Mouse (Mus musculus) hindbrain, embryonic 15.5 days (tissue): Measurements from ENCODE around the gene Gm29609. TPM values are rescaled to one million over a fixed set of nuclear protein-coding genes. Genes with fewer than 3 reads are reported as not detected.

Experiments
- ATAC-seq: fragments of 200-750 bp; cut with Nextera tagmentation; 2 replicates; pipeline ENCODE4 v1.8.0; 2017; ENCODE audit warnings: low read depth, moderate number of reproducible peaks, moderate TSS enrichment; ENCODE audit not compliant: low FRiP score
- H3K27ac ChIP-seq: fragments of 300-500 bp; sonication (generic); replicated peaks from 2 replicates; pipeline ENCODE4 v1.5.1; 2015; ENCODE audit warnings: mild to moderate bottlenecking, inconsistent platforms
- H3K27me3 ChIP-seq: fragments of 300-500 bp; sonication (generic); 2 replicates; pipeline ENCODE4 v1.6.1; 2015; ENCODE audit warnings: control low read depth, inconsistent platforms
- H3K36me3 ChIP-seq: fragments of 300-500 bp; sonication (generic); 2 replicates; pipeline ENCODE4 v1.6.1; 2015; ENCODE audit warnings: control low read depth, inconsistent platforms
- H3K4me1 ChIP-seq: fragments of 300-500 bp; sonication (generic); replicated peaks from 2 replicates; pipeline ENCODE4 v1.6.1; 2015; ENCODE audit warnings: control low read depth, inconsistent platforms
- H3K4me2 ChIP-seq: fragments of 300-500 bp; sonication (generic); 2 replicates; pipeline ENCODE4 v1.6.1; 2015; ENCODE audit warnings: moderate library complexity, mild to moderate bottlenecking, inconsistent platforms
- H3K4me3 ChIP-seq: fragments of 300-500 bp; sonication (generic); 2 replicates; pipeline ENCODE4 v1.5.1; 2015; ENCODE audit warnings: mild to moderate bottlenecking, inconsistent platforms
- H3K9ac ChIP-seq: fragments of 300-500 bp; sonication (generic); 2 replicates; pipeline ENCODE4 v1.6.1; 2015; ENCODE audit warnings: inconsistent platforms
- H3K9me3 ChIP-seq: fragments of 300-500 bp; sonication (generic); 2 replicates; pipeline ENCODE4 v1.6.1; 2016; ENCODE audit warnings: control low read depth, inconsistent platforms
- WGBS: fragments of 180-500 bp; shearing (Covaris S2); methylation state at CpG from one replicate; pipeline ENCODE4 v1.1.7; 2015; 5-methylcytosine and 5-hydroxymethylcytosine counted together
- polyA plus RNA-seq: library from polyadenylated mRNA; unstranded; fragments of >200 nt; fragmentation: Nextera tagmentation; extraction: Ambion mirVana; gene quantifications from 2 replicates; pipeline ENCODE4 v1.2.1, GENCODE M21; 2015

Gene Gm29609
- polyA plus RNA-seq, 1 experiment from 2014 or later: 2.7 TPM

DNA sequence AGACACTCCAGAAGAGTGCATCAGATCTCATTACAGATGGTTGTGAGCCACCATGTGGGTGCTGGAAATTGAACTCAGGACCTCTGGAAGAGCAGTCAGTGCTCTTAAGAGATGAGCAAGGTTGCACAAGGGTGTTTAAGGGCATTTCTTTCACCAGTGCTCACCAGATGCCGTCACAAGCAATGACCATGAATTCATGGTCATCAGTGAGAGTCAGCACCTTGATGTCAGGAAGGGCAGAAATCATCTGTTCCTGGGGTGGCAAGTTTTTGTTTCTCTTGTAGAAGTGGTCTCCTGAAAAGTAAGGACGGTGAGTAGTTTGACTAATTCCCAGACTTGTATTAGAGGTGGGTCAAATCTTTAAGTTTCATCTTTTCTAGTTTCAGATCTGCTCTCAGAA lies 24.2 kb upstream of the Gm29609 start:
- Histone ChIP-seq H3K4me2 (no peak overlapping the region), H3K27ac (no peak overlapping the region), H3K4me3 (no peak overlapping the region), H3K27me3 (no peaks in the 10 kb centered on the region), H3K4me1 (peaks cover 24% of the 10 kb centered on the region), H3K36me3 (peaks cover 69% of the 10 kb centered on the region), H3K9ac (no peak overlapping the region), H3K9me3 (0 out of 2 replicates have a peak, but pooled peaks cover 4% of the 10 kb centered on the region)
- 84% methylated on average over 2 of the region's 2 CpGs for WGBS
- ATAC-seq: no peak

- no peak overlapping the region for H3K9ac ChIP-seq
- H3K4me3 ChIP-seq: peak overlapping the region; percentile 84; the same call in 1 of the 2 replicates
- H3K4me2 ChIP-seq: peak overlapping the region; percentile 60
- peak overlapping the region; percentile 87 for H3K27ac ChIP-seq
- no peaks in the 10 kb centered on the region for H3K27me3 ChIP-seq
- 0 out of 2 replicates have a peak, but pooled peaks cover 4% of the 10 kb centered on the region for H3K9me3 ChIP-seq
- H3K4me1 ChIP-seq: peaks cover 24% of the 10 kb centered on the region
- 84% methylated on average over 7 of the region's 7 CpGs for WGBS
- peaks cover 74% of the 10 kb centered on the region for H3K36me3 ChIP-seq
- no peak for ATAC-seq
Measured at GRCm38 (mm10) chr5:31202933-31203332, 23.2 kb upstream of the Gm29609 start.

DNA sequence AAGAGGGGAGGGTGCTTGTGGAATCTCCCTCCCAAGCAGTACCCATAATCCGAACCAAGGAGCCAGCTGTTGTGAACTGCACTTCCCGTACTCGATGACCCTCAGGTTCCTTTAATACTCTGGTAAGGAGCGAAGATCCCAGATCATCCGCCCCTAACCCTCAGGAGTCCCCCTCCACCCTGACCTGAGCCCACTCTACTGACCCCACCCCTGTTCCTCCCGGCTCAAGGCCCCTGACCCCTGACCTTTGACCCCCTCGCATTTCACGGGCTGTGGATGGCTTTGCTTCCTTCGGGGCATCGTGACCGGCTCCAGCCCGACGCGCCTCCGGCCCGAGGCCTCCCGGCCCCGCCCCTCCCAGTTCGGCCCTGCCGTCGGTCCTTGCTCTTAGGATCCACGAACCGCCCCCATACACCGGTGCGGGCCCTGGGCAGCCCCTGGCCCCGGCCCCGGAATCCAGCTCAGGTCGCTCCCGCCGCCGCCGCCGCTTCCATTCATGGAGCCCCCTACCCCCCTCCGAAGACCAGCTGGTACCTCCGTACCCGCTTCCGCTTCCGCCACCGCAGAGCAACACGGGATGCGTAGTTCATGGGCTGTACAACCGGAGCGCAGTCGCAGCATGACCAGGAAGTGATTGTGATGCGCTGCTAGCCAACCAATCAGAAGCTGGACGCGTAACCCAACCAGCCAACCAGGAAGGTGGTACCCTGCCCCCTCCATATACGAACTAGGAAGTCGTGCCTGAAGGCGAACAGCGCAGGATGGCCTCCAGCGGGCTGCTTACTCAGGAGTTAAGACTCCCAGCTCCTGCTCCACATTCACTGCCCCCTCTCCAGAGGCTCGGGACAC lies 22.3 kb upstream of the Gm29609 start, which contains the start of gene Zfp513:
Zfp513 (minus strand) TSS at position 562 of the 849 bp plus-strand sequence.
- Histone ChIP-seq H3K4me2 (peak within 1 kb of the TSS; percentile 81), H3K9me3 (0 out of 2 replicates have a peak, but pooled peaks cover 4% of the 10 kb centered on the region), H3K4me3 (peak within 1 kb of the TSS; percentile 84), H3K27me3 (no peaks in the 10 kb centered on the region), H3K9ac (peak within 1 kb of the TSS; percentile 87), H3K36me3 (peaks cover 74% of the 10 kb centered on the region), H3K27ac (peak within 1 kb of the TSS; percentile 87), H3K4me1 (peaks cover 24% of the 10 kb centered on the region)
- ATAC-seq: peak; percentile 97
- WGBS: under 1% methylated on average over 52 of the region's 53 CpGs

DNA sequence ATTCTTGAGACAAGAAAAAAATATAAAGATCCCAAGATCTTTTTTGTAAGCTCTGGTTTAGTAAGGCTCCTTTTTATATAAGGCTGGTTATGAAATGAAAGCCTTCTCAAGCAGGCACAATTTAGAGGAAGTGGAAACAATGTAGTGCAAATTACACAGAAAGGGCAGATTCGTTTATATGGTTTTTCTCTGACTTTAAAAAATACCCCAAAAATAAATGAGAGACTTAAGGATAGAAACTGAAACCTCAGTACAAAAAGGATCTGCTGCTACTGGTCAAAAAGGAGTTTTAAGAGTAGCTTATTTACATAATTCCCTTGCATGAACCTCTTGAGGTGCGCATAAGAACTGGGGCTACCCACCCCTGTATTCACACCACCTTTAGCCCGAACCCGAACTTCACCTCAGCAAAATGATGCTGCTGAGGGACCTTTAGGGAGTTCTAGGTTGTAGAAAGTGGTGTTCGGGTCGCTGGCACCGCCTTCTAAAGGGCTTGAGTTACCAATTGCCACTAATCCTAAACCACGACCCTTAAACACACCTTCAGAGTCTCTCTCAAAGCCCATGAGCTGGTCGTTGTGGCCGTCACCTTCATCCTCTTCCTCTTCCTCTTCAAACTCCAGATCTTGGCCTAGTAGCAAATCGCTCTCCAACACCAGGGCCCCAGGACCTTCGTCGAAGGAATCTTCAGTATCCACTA lies 21.5 kb upstream of the Gm29609 start:
- Histone ChIP-seq H3K9me3 (0 out of 2 replicates have a peak, but pooled peaks cover 4% of the 10 kb centered on the region), H3K4me2 (peak overlapping the region; percentile 81), H3K4me3 (peak overlapping the region; percentile 84), H3K27me3 (no peaks in the 10 kb centered on the region), H3K4me1 (peaks cover 24% of the 10 kb centered on the region), H3K27ac (peak overlapping the region; percentile 87), H3K9ac (peak overlapping the region; percentile 87), H3K36me3 (peaks cover 79% of the 10 kb centered on the region)
- ATAC-seq: no peak
- WGBS: 21% methylated on average over 13 of the region's 13 CpGs

- peaks cover 79% of the 10 kb centered on the region for H3K36me3 ChIP-seq
- H3K27ac ChIP-seq: no peak overlapping the region
- H3K4me1 ChIP-seq: peaks cover 24% of the 10 kb centered on the region
- 90% methylated on average over 27 of the region's 27 CpGs for WGBS
- H3K27me3 ChIP-seq: no peaks in the 10 kb centered on the region
- no peak overlapping the region for H3K9ac ChIP-seq
- H3K4me3 ChIP-seq: peak overlapping the region; percentile 84
- no peak for ATAC-seq
- 0 out of 2 replicates have a peak, but pooled peaks cover 4% of the 10 kb centered on the region for H3K9me3 ChIP-seq
- H3K4me2 ChIP-seq: peak overlapping the region; percentile 81; the same call in 1 of the 2 replicates
Measured at GRCm38 (mm10) chr5:31200327-31200768, 20.6 kb upstream of the Gm29609 start.

GRCm38 (mm10) chr5:31199893-31200292 lies 20.2 kb upstream of the Gm29609 start:
- peaks cover 79% of the 10 kb centered on the region for H3K36me3 ChIP-seq
- H3K4me1 ChIP-seq: peaks cover 24% of the 10 kb centered on the region
- 0 out of 2 replicates have a peak, but pooled peaks cover 4% of the 10 kb centered on the region for H3K9me3 ChIP-seq
- H3K27ac ChIP-seq: no peak overlapping the region
- H3K27me3 ChIP-seq: no peaks in the 10 kb centered on the region
- ATAC-seq: no peak
- 86% methylated on average over 9 of the region's 9 CpGs for WGBS
- H3K4me3 ChIP-seq: no peak overlapping the region
- H3K4me2 ChIP-seq: no peak overlapping the region
- no peak overlapping the region for H3K9ac ChIP-seq

DNA sequence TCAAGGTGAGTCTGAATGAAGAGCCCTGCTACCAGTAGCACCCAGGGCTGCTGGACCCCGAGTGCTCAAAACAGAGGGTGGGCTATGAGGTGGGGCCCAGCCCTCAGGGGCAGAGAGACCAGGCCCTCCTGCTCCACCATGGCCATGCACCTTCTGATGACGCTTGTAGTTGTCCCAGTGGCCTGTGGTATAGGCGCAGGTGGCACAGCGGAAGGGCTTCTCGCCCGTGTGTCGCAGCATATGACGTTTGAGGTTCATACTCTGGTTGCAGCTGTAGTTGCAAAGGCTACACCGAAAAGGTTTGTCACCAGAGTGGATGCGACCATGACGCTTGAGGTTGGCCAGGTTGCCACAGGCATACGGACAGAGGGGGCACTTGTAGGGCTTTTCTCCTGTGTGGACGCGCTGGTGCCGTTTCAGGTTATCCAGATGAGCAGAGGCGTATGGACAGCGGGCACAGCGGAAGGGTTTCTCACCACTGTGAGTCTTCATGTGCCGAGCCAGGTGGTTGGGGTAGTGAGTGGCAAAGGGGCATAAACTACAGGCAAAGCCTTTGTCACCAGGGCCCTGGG lies 19.7 kb upstream of the Gm29609 start:
- no peak overlapping the region for H3K27ac ChIP-seq
- H3K9ac ChIP-seq: no peak overlapping the region
- 0 out of 2 replicates have a peak, but pooled peaks cover 4% of the 10 kb centered on the region for H3K9me3 ChIP-seq
- no peaks in the 10 kb centered on the region for H3K27me3 ChIP-seq
- H3K4me1 ChIP-seq: peaks cover 27% of the 10 kb centered on the region
- no peak overlapping the region for H3K4me3 ChIP-seq
- H3K36me3 ChIP-seq: peaks cover 76% of the 10 kb centered on the region
- ATAC-seq: no peak
- 91% methylated on average over 19 of the region's 19 CpGs for WGBS
- H3K4me2 ChIP-seq: no peak overlapping the region

DNA sequence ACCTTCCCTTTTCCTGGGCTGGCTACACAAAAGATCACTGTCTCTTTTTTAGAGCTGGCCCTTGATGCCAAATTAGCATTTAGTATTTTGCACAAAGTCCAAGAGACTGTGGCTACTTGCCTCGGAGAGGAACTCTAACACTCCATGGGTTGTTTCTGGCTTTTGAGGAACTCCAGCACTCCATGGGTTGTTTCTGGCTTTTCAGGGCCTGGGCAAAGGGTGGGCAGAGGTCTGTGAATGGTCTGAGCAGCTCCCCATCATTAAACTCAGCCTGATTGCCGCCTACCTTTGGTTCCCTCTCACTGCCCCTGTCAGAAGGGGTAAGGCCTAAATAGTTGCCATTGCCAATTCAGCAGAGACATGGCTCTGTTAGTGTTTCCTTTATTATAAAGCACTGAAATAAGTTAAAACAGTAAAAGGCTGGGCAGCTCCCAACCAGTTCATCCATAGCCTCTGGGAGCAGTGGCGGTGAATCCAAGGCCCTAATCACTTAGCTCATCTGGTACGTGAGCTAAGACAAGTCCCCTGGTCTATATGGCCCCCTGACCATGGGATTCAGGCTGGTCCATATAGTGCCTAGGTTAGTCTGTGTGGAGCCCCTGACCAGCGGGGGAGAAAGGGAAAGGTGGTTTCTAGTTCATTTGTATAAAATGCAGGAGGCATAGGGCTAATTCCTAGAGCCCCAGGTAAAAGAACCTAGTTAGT lies 19.1 kb upstream of the Gm29609 start:
- Histone ChIP-seq H3K36me3 (peaks cover 69% of the 10 kb centered on the region), H3K4me1 (peaks cover 34% of the 10 kb centered on the region), H3K4me3 (no peak overlapping the region), H3K9ac (no peak overlapping the region), H3K27me3 (no peaks in the 10 kb centered on the region), H3K4me2 (no peak overlapping the region), H3K9me3 (0 out of 2 replicates have a peak, but pooled peaks cover 4% of the 10 kb centered on the region), H3K27ac (no peak overlapping the region)
- 89% methylated on average over 5 of the region's 5 CpGs for WGBS
- ATAC-seq: no peak

DNA sequence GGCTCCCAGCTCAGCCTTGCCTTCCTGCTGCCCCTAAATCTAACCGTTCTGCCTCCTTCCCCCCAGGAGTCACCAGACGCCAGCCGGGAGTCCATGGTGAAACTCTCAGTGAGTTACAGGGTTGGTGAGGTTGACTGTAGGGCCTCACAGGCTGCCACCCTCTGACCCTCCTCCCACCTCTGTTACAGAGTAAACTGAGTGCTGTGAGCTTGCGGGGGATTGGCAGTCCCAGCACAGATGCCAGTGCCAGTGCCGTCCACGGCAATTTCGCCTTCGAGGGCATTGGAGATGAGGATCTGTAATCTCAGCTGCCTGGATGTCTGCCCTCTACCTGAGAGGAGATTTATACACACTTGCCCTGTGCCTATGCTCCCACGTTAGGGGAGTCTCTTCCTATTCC lies 18.5 kb upstream of the Gm29609 start:
- WGBS: 81% methylated on average over 9 of the region's 9 CpGs
- no peak for ATAC-seq

GRCm38 (mm10) chr5:31197072-31197471 lies 17.4 kb upstream of the Gm29609 start:
- Histone ChIP-seq H3K36me3 (peaks cover 57% of the 10 kb centered on the region), H3K4me2 (no peak overlapping the region), H3K4me1 (peaks cover 31% of the 10 kb centered on the region), H3K27ac (no peak overlapping the region), H3K4me3 (no peak overlapping the region), H3K9me3 (0 out of 2 replicates have a peak, but pooled peaks cover 4% of the 10 kb centered on the region), H3K9ac (no peak overlapping the region), H3K27me3 (no peaks in the 10 kb centered on the region)
- ATAC-seq: no peak
- WGBS: 94% methylated on average over 12 of the region's 12 CpGs

More for the DNA sequence above, 18.5 kb upstream of the Gm29609 start:
- Histone ChIP-seq H3K4me3 (no peak overlapping the region), H3K27ac (no peak overlapping the region), H3K4me2 (no peak overlapping the region), H3K36me3 (peaks cover 63% of the 10 kb centered on the region), H3K9me3 (0 out of 2 replicates have a peak, but pooled peaks cover 4% of the 10 kb centered on the region), H3K4me1 (peaks cover 35% of the 10 kb centered on the region), H3K27me3 (no peaks in the 10 kb centered on the region), H3K9ac (no peak overlapping the region)

GRCm38 (mm10) chr5:31196207-31196606 lies 16.5 kb upstream of the Gm29609 start:
- WGBS: 96% methylated on average over 10 of the region's 10 CpGs
- no peak for ATAC-seq
- H3K4me3 ChIP-seq: no peak overlapping the region
- H3K4me1 ChIP-seq: peaks cover 33% of the 10 kb centered on the region
- H3K27me3 ChIP-seq: no peaks in the 10 kb centered on the region
- 0 out of 2 replicates have a peak, but pooled peaks cover 4% of the 10 kb centered on the region for H3K9me3 ChIP-seq
- no peak overlapping the region for H3K9ac ChIP-seq
- H3K4me2 ChIP-seq: no peak overlapping the region
- no peak overlapping the region for H3K27ac ChIP-seq
- peaks cover 57% of the 10 kb centered on the region for H3K36me3 ChIP-seq
